Mouse (Mus musculus): ENCODE data around the gene Ccdc57. TPM values are rescaled to one million over a fixed set of nuclear protein-coding genes. Genes with fewer than 3 reads are reported as not detected.
"Not testable (repeated sequence)": the region's sequence is repeated elsewhere in the genome, so short reads cannot be mapped to it uniquely, and the experiment has no call there.

Ccdc57 gene
- polyA plus RNA-seq, 1 experiment from 2014 or later, result 5.9 TPM

DNA sequence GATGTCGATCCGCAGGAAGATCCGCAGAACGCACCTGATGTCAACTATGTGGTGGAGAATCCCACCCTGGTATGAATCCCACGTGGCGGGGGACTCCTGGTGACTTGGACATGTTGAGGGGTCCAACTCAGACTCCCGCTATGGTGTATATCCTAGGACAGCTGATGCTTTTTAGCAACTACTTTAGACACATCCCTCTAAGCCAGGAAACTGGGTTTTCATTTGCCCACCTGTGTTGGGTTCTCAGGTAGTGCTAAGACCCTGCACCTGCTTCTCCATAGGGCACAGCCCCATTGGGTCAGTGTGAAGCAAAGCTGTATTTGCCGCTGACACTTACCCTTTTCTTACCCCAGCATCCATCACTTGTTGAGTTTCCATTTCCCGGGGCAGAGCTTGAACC lies 147.5 kb downstream of the Ccdc57 start:
- ATAC-seq (ENCODE audit: low FRiP score), result no peak
- WGBS, result 35% methylated on average over 9 of the region's 9 CpGs
- Histone ChIP-seq H3K36me3 (peaks cover 57% of the 10 kb centered on the region), H3K27me3 (replicated peaks) (no peaks in the 10 kb centered on the region), H3K9me3 (replicated peaks) (no peaks in the 10 kb centered on the region), H3K4me2 (peak overlapping the region; percentile 98), H3K4me1 (peaks cover 29% of the 10 kb centered on the region), H3K9ac (replicated peaks) (peak overlapping the region; percentile 98), H3K27ac (replicated peaks) (peak overlapping the region; percentile 87; the same call in 1 of the 2 replicates), H3K4me3 (replicated peaks) (peak overlapping the region; percentile 97)

DNA sequence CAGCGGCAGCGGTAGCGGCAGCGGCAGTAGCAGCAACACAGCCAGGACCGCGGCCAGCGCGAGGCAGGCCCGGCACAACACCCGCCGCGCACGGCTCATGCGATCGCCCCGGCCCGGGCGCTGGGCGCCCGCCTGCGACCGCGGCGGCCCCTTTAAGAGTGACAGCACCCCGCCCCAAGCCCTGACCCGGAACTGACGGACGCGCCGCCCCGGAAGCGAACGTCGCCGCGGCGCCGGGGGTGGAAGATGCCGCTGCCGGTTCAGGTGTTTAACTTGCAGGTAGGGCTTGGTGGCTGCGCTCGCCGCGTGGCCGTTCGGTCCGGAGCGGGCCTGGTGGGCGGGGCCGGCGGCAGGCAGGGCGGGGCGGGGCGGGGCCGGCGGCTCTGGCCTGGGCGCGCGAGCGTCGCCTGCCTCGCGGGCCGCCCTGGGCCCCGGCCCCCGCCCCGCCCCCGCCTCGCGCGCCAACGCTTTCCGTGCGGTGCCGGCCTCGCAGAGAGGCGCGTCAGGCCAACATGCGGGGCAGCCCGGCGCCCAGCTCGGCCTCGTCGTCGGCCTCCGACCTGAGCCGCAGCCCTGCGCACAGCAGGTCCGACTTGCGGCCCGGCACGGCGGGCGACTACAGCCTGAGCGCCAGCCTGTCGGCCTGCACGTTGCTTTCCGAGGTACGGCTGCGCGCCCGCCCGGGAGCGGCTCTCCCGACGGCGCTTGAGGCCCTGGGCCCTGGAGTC lies 148.4 kb downstream of the Ccdc57 start, which contains the start of the genes Rfng and Gps1:
TSS of gene Rfng (minus strand) at position 144 of the 728 bp plus-strand sequence.
TSS of gene Gps1 (plus strand) at position 209 of the 728 bp plus-strand sequence.
- Histone ChIP-seq H3K4me1 (peaks cover 29% of the 10 kb centered on the region), H3K9ac (replicated peaks) (peak within 1 kb of the TSS; percentile 98), H3K9me3 (replicated peaks) (no peaks in the 10 kb centered on the region), H3K27me3 (replicated peaks) (no peaks in the 10 kb centered on the region), H3K36me3 (peaks cover 57% of the 10 kb centered on the region), H3K4me3 (replicated peaks) (peak within 1 kb of the TSS; percentile 97), H3K27ac (replicated peaks) (peak within 1 kb of the TSS; percentile 87), H3K4me2 (peak within 1 kb of the TSS; percentile 98)
- WGBS, result under 1% methylated on average over 81 of the region's 107 CpGs
- ATAC-seq (ENCODE audit: low FRiP score), result peak; percentile 88

DNA sequence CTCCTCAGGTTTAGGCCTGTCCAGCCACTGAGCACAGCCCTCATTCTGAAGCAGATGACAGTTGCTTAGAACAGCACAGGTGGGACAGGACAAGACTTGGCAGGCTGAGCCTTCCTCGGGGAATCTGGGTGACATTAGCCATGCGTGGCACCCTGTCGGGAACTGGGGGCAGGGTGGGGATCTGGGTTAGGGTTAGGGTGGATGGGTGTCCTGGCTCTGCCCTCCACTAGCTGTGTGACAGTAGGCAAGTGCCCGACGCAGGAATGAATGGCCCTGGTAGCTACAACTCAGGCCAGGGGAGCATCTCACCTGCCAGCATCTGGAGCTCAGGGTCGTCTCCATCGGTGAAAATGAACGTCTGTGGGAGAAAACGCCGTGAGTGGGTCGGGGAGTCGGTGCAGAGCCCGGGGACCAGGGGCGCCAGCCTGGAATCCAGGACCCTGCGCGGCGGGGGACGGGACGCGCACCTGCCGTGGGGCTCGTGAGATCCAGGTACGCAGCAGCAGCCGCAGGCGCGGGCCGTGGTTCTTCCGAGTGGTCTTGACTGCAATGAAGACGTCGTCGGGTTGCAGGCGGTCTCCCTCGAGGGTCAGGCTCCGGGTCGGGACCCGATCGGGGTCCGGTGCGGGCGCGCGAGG lies 149.1 kb downstream of the Ccdc57 start:
- peak; percentile 28 for ATAC-seq (ENCODE audit: low FRiP score)
- H3K36me3 ChIP-seq, result peaks cover 55% of the 10 kb centered on the region
- H3K4me2 ChIP-seq, result peak overlapping the region; percentile 98
- no peaks in the 10 kb centered on the region for H3K27me3 ChIP-seq (replicated peaks)
- peak overlapping the region; percentile 97 for H3K4me3 ChIP-seq (replicated peaks)
- no peaks in the 10 kb centered on the region for H3K9me3 ChIP-seq (replicated peaks)
- H3K9ac ChIP-seq (replicated peaks), result peak overlapping the region; percentile 98
- 1% methylated on average over 40 of the region's 42 CpGs for WGBS
- peaks cover 29% of the 10 kb centered on the region for H3K4me1 ChIP-seq
- peak overlapping the region; percentile 87 for H3K27ac ChIP-seq (replicated peaks)

DNA sequence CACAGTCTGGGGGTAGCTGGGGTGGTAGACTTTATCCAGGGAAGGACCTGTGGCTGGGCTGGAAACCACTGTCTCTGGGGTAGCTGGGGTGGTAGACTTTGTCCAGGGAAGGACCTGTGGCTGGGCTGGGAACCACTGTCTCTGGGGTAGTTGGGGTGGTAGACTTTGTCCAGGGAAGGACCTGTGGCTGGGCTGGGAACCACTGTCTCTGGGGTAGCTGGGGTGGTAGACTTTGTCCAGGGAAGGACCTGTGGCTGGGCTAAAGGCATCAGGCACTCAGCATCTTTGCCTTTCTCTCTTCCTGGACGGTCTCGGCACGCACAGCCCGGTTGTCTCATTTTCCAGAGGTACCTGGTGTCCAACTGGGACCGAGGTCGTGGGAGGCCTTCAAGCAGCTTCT lies 151.3 kb downstream of the Ccdc57 start:
- not testable (repeated sequence) for H3K27ac ChIP-seq (replicated peaks); H3K9me3 ChIP-seq (replicated peaks); H3K4me3 ChIP-seq (replicated peaks); H3K4me2 ChIP-seq; ATAC-seq (ENCODE audit: low FRiP score); H3K27me3 ChIP-seq (replicated peaks); H3K9ac ChIP-seq (replicated peaks)
- peaks cover 35% of the 10 kb centered on the region for H3K36me3 ChIP-seq
- peaks cover 29% of the 10 kb centered on the region for H3K4me1 ChIP-seq
- 95% methylated on average over 6 of the region's 6 CpGs for WGBS

DNA sequence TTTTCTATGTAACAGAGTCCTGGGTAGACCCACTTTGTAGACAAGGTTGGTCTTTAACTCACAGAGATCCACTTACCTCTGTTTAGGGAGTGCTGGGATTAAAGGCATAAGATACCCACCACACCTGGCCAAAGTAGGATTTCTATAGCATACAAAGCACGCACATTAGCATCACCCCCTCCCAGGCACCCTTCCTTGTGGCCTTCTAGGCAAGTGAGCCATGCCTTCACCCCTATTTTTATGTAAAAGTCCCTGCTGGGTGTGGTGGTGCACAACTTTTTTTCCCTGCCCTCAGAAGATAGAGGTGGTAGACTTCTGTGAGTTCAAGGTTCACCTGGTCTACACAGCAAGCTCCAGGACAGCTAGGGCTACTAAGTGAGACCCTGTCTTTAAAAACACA lies 152.8 kb downstream of the Ccdc57 start:
- ATAC-seq (ENCODE audit: low FRiP score), result no peak
- Histone ChIP-seq H3K27ac (replicated peaks) (no peak overlapping the region), H3K36me3 (peaks cover 31% of the 10 kb centered on the region), H3K9ac (replicated peaks) (no peak overlapping the region), H3K4me3 (replicated peaks) (no peak overlapping the region), H3K4me1 (peaks cover 22% of the 10 kb centered on the region), H3K27me3 (replicated peaks) (no peaks in the 10 kb centered on the region), H3K4me2 (no peak overlapping the region), H3K9me3 (replicated peaks) (no peaks in the 10 kb centered on the region)
- 91% methylated on average over 1 of the region's 1 CpGs for WGBS

DNA sequence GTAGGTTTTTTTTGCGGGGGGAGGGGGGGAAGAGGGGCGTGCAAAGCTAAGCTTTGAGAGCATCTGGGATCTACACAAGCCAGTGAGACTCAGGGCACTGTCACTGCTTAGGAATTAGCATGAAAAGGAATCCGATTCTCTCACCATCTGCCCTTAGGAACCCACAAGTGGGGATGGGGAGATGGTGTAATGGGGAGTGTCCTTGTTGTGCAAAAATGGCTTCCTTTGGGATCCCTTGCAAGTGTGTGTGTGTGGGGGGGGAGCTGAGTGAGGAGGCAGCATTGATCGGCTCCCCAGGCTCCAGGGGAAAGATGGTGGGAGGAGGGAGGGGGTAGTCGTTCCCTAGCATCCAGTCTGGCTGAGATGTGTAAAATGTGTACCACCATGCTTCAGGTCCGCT lies 155.5 kb downstream of the Ccdc57 start:
- H3K9ac ChIP-seq (replicated peaks), result no peak overlapping the region
- no peak overlapping the region for H3K4me2 ChIP-seq
- H3K27me3 ChIP-seq (replicated peaks), result no peaks in the 10 kb centered on the region
- 29% methylated on average over 6 of the region's 6 CpGs for WGBS
- H3K27ac ChIP-seq (replicated peaks), result no peak overlapping the region
- peaks cover 5% of the 10 kb centered on the region for H3K4me1 ChIP-seq
- H3K36me3 ChIP-seq, result peaks cover 28% of the 10 kb centered on the region
- H3K9me3 ChIP-seq (replicated peaks), result no peaks in the 10 kb centered on the region
- H3K4me3 ChIP-seq (replicated peaks), result no peak overlapping the region
- no peak for ATAC-seq (ENCODE audit: low FRiP score)

Other genes starting within 250 kb of the Ccdc57 start
- 108 and 115 TPM in 2 replicates for gene Cenpx, start 219.1 kb downstream of the Ccdc57 start, polyA plus RNA-seq (2015; fragmentation: Nextera tagmentation; extraction: Ambion mirVana)
- 76.8 and 81.3 TPM in 2 replicates for gene Lrrc45, start 218.9 kb downstream of the Ccdc57 start, polyA plus RNA-seq (2015; fragmentation: Nextera tagmentation; extraction: Ambion mirVana)
- 459 and 611 TPM in 2 replicates for gene Rac3, start 211.4 kb downstream of the Ccdc57 start, polyA plus RNA-seq (2015; fragmentation: Nextera tagmentation; extraction: Ambion mirVana)
- 9.4 and 18.9 TPM in 2 replicates for gene Dcxr, start 205.6 kb downstream of the Ccdc57 start, polyA plus RNA-seq (2015; fragmentation: Nextera tagmentation; extraction: Ambion mirVana)
- 0.87 and 10.7 TPM in 2 replicates for gene Cbr2, start 200.8 kb downstream of the Ccdc57 start, polyA plus RNA-seq (2015; fragmentation: Nextera tagmentation; extraction: Ambion mirVana)
- gene Hmga1b, start 170.1 kb downstream of the Ccdc57 start, polyA plus RNA-seq (2015; fragmentation: Nextera tagmentation; extraction: Ambion mirVana), result 2.2 and 3.1 TPM in 2 replicates
- gene Rfng, start 148.7 kb downstream of the Ccdc57 start, polyA plus RNA-seq (2015; fragmentation: Nextera tagmentation; extraction: Ambion mirVana), result 123 and 136 TPM in 2 replicates
- gene Gps1, start 148.6 kb downstream of the Ccdc57 start, polyA plus RNA-seq (2015; fragmentation: Nextera tagmentation; extraction: Ambion mirVana), result 266 and 277 TPM in 2 replicates
- gene Dus1l, start 136.5 kb downstream of the Ccdc57 start, polyA plus RNA-seq (2015; fragmentation: Nextera tagmentation; extraction: Ambion mirVana), result 45.4 and 52.4 TPM in 2 replicates
- 67.9 and 71.0 TPM in 2 replicates for gene Fasn, start 108.3 kb downstream of the Ccdc57 start, polyA plus RNA-seq (2015; fragmentation: Nextera tagmentation; extraction: Ambion mirVana)
- 11.3 and 15.3 TPM in 2 replicates for gene Slc16a3, start 15.6 kb upstream of the Ccdc57 start, polyA plus RNA-seq (2015; fragmentation: Nextera tagmentation; extraction: Ambion mirVana)
- 126 and 130 TPM in 2 replicates for gene Csnk1d, start 58.5 kb upstream of the Ccdc57 start, polyA plus RNA-seq (2015; fragmentation: Nextera tagmentation; extraction: Ambion mirVana)
- 5.2 TPM in 1 of 2 replicates, not detected in the other for gene Cd7, start 106.5 kb upstream of the Ccdc57 start, polyA plus RNA-seq (2015; fragmentation: Nextera tagmentation; extraction: Ambion mirVana)
- not detected in 2 replicates for gene Sectm1b, start 130.7 kb upstream of the Ccdc57 start, polyA plus RNA-seq (2015; fragmentation: Nextera tagmentation; extraction: Ambion mirVana)
- 0.98 TPM in 1 of 2 replicates, not detected in the other for gene Sectm1a, start 148.3 kb upstream of the Ccdc57 start, polyA plus RNA-seq (2015; fragmentation: Nextera tagmentation; extraction: Ambion mirVana)
- not detected in 2 replicates for gene Tex19.2, start 185.8 kb upstream of the Ccdc57 start, polyA plus RNA-seq (2015; fragmentation: Nextera tagmentation; extraction: Ambion mirVana)
- gene Tex19.1, start 213.3 kb upstream of the Ccdc57 start, polyA plus RNA-seq (2015; fragmentation: Nextera tagmentation; extraction: Ambion mirVana), result not detected in 2 replicates
- gene Uts2r, start 227.4 kb upstream of the Ccdc57 start, polyA plus RNA-seq (2015; fragmentation: Nextera tagmentation; extraction: Ambion mirVana), result 0.46 and 0.47 TPM in 2 replicates

Measured in neural tube, embryonic 15.5 days (tissue).